In the genomic region with DNA sequence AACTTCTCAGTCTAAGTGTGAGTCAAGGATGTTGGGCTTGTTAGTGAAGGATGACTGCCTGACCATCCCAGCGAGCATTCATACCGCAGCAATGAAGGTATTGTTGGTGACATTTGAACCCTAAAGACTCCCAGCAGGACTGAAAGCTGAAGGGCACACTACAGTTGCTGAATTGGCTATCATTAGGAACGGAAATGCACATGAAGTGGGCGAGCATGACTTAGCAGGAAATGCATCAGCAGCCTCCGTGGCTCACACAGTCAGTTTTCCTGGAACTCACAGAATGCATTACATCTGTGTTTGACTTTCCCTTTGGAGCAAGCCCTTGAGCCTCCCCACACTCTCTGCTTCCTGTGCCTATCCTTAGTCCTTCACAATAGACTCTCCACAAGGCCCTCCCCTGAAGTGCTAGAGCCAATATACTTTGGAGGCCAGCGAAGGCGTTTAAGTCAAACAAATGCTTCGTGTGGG, we compare ENCODE assay signal across 8 mouse cellular contexts.
DNase-seq lines count a peak whose midpoint lies in the region; ATAC-seq and TF ChIP-seq lines count a peak whose summit lies in the region.
"Had no signal": no experiment of that assay in that cellular context is flagged by ENCODE, and none has a peak within 500 bp of the region (broad histone marks: within the 10 kb centered on the region; RNA-seq: fewer than 3 reads in every experiment).

No protein-coding gene starts in this region.

- peak; percentile 84 for DNase-seq in Muller cell, postnatal 12 days (ENCODE audit: inconsistent ontology term)
- peak; percentile 58 for DNase-seq in embryo, embryonic 10 days (ENCODE audit: low spot score)
- peak; percentile 39 for DNase-seq in kidney, adult 9 months
- peak; percentile 39 for DNase-seq in lung, postnatal 14 days
- DNase-seq in midbrain, postnatal 0 days (ENCODE audit: low spot score): no peak
- no peak for DNase-seq in cerebellum, adult 9-11 months
- DNase-seq in spleen, postnatal 36 days (ENCODE audit: low spot score in 2 of 2): no peak

- no peak for TF ChIP-seq CTCF in midbrain, postnatal 0 days (IDR thresholded peaks at IDR 0.05)

- no peak overlapping the region for H3K4me2 ChIP-seq in midbrain, postnatal 0 days (ENCODE audit: low read depth, low read length, poor library complexity, severe bottlenecking)
- H3K4me2 ChIP-seq: hindbrain, embryonic 15.5 days had no signal

- H3K9ac ChIP-seq in midbrain, postnatal 0 days (replicated peaks; ENCODE audit: low read length, poor library complexity, severe bottlenecking): no peak overlapping the region
- H3K9ac ChIP-seq: hindbrain, embryonic 15.5 days had no signal

- no peak overlapping the region for H3K4me3 ChIP-seq in midbrain, postnatal 0 days (ENCODE audit: low read depth, low read length)
- H3K4me3 ChIP-seq: hindbrain, embryonic 15.5 days had no signal

- no peak for ATAC-seq in midbrain, postnatal 0 days (ENCODE audit: low FRiP score)

- H3K27ac ChIP-seq in midbrain, postnatal 0 days (ENCODE audit: low read depth, low read length): no peak overlapping the region
- H3K27ac ChIP-seq: hindbrain, embryonic 15.5 days had no signal

- no peaks in the 10 kb centered on the region for H3K9me3 ChIP-seq in midbrain, postnatal 0 days (ENCODE audit: low read length)
- H3K9me3 ChIP-seq: hindbrain, embryonic 15.5 days had no signal

- H3K36me3 ChIP-seq in midbrain, postnatal 0 days (ENCODE audit: insufficient read depth, low read length): no peaks in the 10 kb centered on the region
- H3K36me3 ChIP-seq: hindbrain, embryonic 15.5 days had no signal

- no peaks in the 10 kb centered on the region for H3K4me1 ChIP-seq in midbrain, postnatal 0 days (ENCODE audit: insufficient read depth, low read length)
- H3K4me1 ChIP-seq: hindbrain, embryonic 15.5 days had no signal

- 73% methylated on average over 8 of the region's 8 CpGs for WGBS in midbrain, postnatal 0 days

- no peaks in the 10 kb centered on the region for H3K27me3 ChIP-seq in midbrain, postnatal 0 days (ENCODE audit: insufficient read depth, low read length)
- H3K27me3 ChIP-seq: hindbrain, embryonic 15.5 days had no signal

Comparison
In these comparisons a context has a peak if more than half of its experiments do, and no peak if none do; other contexts are left out.
1. DNase-seq: peak in Muller cell, postnatal 12 days (single experiment), embryo, embryonic 10 days (single experiment), kidney, adult 9 months (single experiment) and lung, postnatal 14 days (single experiment); none in midbrain, postnatal 0 days (single experiment), cerebellum, adult 9-11 months (single experiment) and spleen, postnatal 36 days (0 of 2).